Mouse (Mus musculus) embryo, embryonic 10.5 days (tissue): ENCODE measurements around the gene Myct1.
A peak's percentile ranks its signal among the peaks of the same experiment; 100 is the strongest.

ENCODE experiments used
- DNase-seq: peaks from one replicate; pipeline ENCODE4 v3.0.0-alpha.2; 2015; ENCODE audit warnings: low spot score

The Myct1 gene

GRCm38 (mm10) chr10:5615186-5616040 lies 21.8 kb downstream of the Myct1 start:
- DNase-seq = no peak

GRCm38 (mm10) chr10:5626268-5626667 lies 32.7 kb downstream of the Myct1 start:
- no peak for DNase-seq

DNA sequence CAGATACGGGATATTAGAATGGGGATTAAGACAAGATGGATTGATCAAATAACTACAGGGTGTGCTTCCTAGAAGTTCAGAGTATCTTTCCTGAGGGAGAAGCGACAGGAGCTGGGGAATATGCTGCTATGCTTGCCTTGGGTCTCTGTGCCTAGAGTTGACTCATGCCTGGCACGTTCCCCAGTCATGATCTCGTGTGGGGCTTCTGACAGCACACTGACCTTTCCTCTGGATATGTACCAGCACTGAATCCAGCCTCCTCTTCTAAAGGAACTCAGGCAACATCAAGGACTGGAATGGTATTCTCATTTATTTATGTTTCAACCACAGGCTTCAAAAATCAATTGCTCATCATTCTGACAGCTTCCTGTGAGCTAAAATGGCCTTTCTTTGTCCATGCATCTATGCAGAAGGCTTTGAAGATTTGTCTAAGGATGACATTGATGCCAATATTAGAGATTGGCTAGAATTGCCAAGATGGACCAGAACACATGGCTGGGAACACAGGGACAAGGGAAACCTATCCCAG lies 40.2 kb downstream of the Myct1 start:
- no peak for DNase-seq

DNA sequence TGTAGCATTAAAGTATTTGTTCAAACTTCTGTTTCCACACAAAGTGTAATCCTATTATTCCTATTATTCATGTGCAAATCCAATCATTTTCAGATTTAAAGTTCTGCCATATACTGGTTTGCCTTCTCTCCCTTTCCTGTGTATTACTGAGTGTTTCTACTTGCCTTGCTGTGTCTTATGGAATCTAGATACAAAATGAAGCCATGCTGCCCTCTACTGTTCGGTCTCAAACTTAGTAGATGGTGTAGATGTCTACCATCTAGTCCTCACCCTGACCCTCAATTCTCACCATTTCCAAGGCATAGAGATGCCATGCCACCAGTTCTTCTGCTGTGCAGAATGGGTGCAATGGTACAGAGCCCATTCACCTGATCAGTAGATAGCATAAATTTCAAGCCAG lies 40.8 kb downstream of the Myct1 start:
- DNase-seq = peak; percentile 34

- DNase-seq = no peak
Observed at GRCm38 (mm10) chr10:5637322-5637721, 43.7 kb downstream of the Myct1 start.

DNA sequence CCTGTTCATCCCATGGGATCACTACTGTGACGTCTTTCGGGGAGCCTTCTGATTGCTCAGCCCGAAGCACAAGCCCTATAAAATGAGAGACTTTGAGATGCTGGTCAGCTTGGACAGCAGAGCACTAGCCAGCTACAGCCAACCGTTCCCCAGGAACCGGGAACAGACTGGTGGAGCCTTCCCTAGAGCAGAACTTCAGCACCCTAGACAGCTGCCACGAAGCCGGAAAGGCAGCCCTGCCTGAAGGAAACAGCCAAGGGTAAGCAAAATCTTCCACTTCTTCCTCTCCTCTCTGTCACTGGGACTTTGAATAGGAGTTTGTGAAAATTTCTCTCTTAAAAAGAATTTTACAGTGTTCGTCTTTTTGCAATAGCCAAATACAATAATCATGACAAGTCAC lies 45.5 kb downstream of the Myct1 start, which contains the start of gene Vip:
Gene Vip (plus strand): TSS at position 107 of the 400 bp plus-strand sequence.
- DNase-seq = peak; percentile 69
